Mouse (Mus musculus) embryonic facial prominence, embryonic 13.5 days (tissue): ENCODE data around the gene Psmc5. TPM values are rescaled to one million over a fixed set of nuclear protein-coding genes. Genes with fewer than 3 reads are reported as not detected.
A peak's percentile ranks its signal among the peaks of the same experiment; 100 is the strongest.

Source experiments
- ATAC-seq: fragments of 200-750 bp; cut with Nextera tagmentation; 2 replicates; pipeline ENCODE4 v1.8.0; 2017; ENCODE audit warnings: low read depth; ENCODE audit not compliant: insufficient number of reproducible peaks, insufficient read depth, low FRiP score, low TSS enrichment
- H3K27ac ChIP-seq: fragments of 300-500 bp; sonication (generic); 2 replicates; pipeline ENCODE4 v1.5.1; 2015; ENCODE audit warnings: moderate library complexity, mild to moderate bottlenecking, inconsistent platforms
- H3K27me3 ChIP-seq: fragments of 300-500 bp; sonication (generic); 2 replicates; pipeline ENCODE4 v1.6.1; 2015; ENCODE audit warnings: mild to moderate bottlenecking, inconsistent platforms
- H3K36me3 ChIP-seq: fragments of 300-500 bp; sonication (generic); 2 replicates; pipeline ENCODE4 v1.6.1; 2015; ENCODE audit warnings: mild to moderate bottlenecking, inconsistent platforms
- H3K4me1 ChIP-seq: fragments of 300-500 bp; sonication (generic); 2 replicates; pipeline ENCODE4 v1.6.1; 2015; ENCODE audit warnings: inconsistent platforms
- H3K4me2 ChIP-seq: fragments of 300-500 bp; sonication (generic); 2 replicates; pipeline ENCODE4 v1.6.1; 2015; ENCODE audit warnings: moderate library complexity, mild to moderate bottlenecking, inconsistent platforms
- H3K4me3 ChIP-seq: fragments of 300-500 bp; sonication (generic); 2 replicates; pipeline ENCODE4 v1.5.1; 2015; ENCODE audit warnings: mild to moderate bottlenecking, inconsistent platforms
- H3K9ac ChIP-seq: fragments of 300-500 bp; sonication (generic); 2 replicates; pipeline ENCODE4 v1.6.1; 2015; ENCODE audit warnings: mild to moderate bottlenecking, inconsistent platforms
- H3K9me3 ChIP-seq: fragments of 300-500 bp; sonication (generic); 2 replicates; pipeline ENCODE4 v1.6.1; 2016; ENCODE audit warnings: inconsistent platforms
- WGBS: fragments of 180-500 bp; shearing (Covaris S2); methylation state at CpG from one replicate; pipeline ENCODE4 v1.1.7; 2015; ENCODE audit warnings: mixed read lengths; 5-methylcytosine and 5-hydroxymethylcytosine counted together
- polyA plus RNA-seq: library from polyadenylated mRNA; unstranded; fragments of >200 nt; fragmentation: Nextera tagmentation; extraction: Ambion mirVana; gene quantifications from 2 replicates; pipeline ENCODE4 v1.2.1, GENCODE M21; 2015

Gene Psmc5
- polyA plus RNA-seq, 1 experiment from 2014 or later: 310 TPM

- no peak for ATAC-seq
- peak overlapping the region; percentile 97 for H3K27ac ChIP-seq
- peaks cover 61% of the 10 kb centered on the region for H3K4me1 ChIP-seq
Observed at GRCm38 (mm10) chr11:106271131-106271793, 15.3 kb downstream of the Psmc5 start.

GRCm38 (mm10) chr11:106271794-106272643 is 16.1 kb downstream of the Psmc5 start:
- ATAC-seq: peak; percentile 16; the same call in 1 of the 2 replicates
- Histone ChIP-seq H3K4me2 (peak overlapping the region; percentile 91), H3K9ac (peak overlapping the region; percentile 99), H3K36me3 (peaks cover 9% of the 10 kb centered on the region), H3K9me3 (no peaks in the 10 kb centered on the region), H3K4me3 (peak overlapping the region; percentile 99), H3K27ac (peak overlapping the region; percentile 97), H3K4me1 (peaks cover 66% of the 10 kb centered on the region), H3K27me3 (no peaks in the 10 kb centered on the region)
- WGBS: under 1% methylated on average over 41 of the region's 41 CpGs

More at GRCm38 (mm10) chr11:106271131-106271793, 15.3 kb downstream of the Psmc5 start:
- WGBS: 27% methylated on average over 5 of the region's 5 CpGs
- H3K9ac ChIP-seq: peak overlapping the region; percentile 99
- H3K4me3 ChIP-seq: peak overlapping the region; percentile 99
- no peaks in the 10 kb centered on the region for H3K27me3 ChIP-seq
- peak overlapping the region; percentile 91 for H3K4me2 ChIP-seq
- peaks cover 16% of the 10 kb centered on the region for H3K36me3 ChIP-seq
- no peaks in the 10 kb centered on the region for H3K9me3 ChIP-seq

GRCm38 (mm10) chr11:106272644-106273310 is 16.8 kb downstream of the Psmc5 start, which contains the start of gene Smarcd2:
Gene Smarcd2 (minus strand): TSS chr11:106272972.
- ATAC-seq: peak; percentile 88
- Histone ChIP-seq H3K9ac (peak within 1 kb of the TSS; percentile 99), H3K27ac (peak within 1 kb of the TSS; percentile 97), H3K36me3 (peaks cover 1% of the 10 kb centered on the region; the same call in 1 of the 2 replicates), H3K27me3 (no peaks in the 10 kb centered on the region), H3K4me3 (peak within 1 kb of the TSS; percentile 99), H3K9me3 (no peaks in the 10 kb centered on the region), H3K4me1 (peaks cover 60% of the 10 kb centered on the region), H3K4me2 (peak within 1 kb of the TSS; percentile 91)
- under 1% methylated on average over 72 of the region's 72 CpGs for WGBS

GRCm38 (mm10) chr11:106273311-106273684 is 17.3 kb downstream of the Psmc5 start:
- WGBS: 12% methylated on average over 16 of the region's 16 CpGs
- Histone ChIP-seq H3K27ac (peak overlapping the region; percentile 87), H3K4me1 (peaks cover 54% of the 10 kb centered on the region), H3K9ac (peak overlapping the region; percentile 99), H3K4me3 (peak overlapping the region; percentile 99), H3K36me3 (no peaks in the 10 kb centered on the region), H3K27me3 (no peaks in the 10 kb centered on the region), H3K9me3 (no peaks in the 10 kb centered on the region), H3K4me2 (peak overlapping the region; percentile 91)
- no peak for ATAC-seq

GRCm38 (mm10) chr11:106273811-106274210 is 17.9 kb downstream of the Psmc5 start:
- H3K36me3 ChIP-seq: no peaks in the 10 kb centered on the region
- WGBS: 91% methylated on average over 6 of the region's 6 CpGs
- H3K27me3 ChIP-seq: no peaks in the 10 kb centered on the region
- H3K4me3 ChIP-seq: no peak overlapping the region
- peak overlapping the region; percentile 87; the same call in 1 of the 2 replicates for H3K27ac ChIP-seq
- H3K9me3 ChIP-seq: no peaks in the 10 kb centered on the region
- peak overlapping the region; percentile 91 for H3K4me2 ChIP-seq
- ATAC-seq: no peak
- H3K4me1 ChIP-seq: peaks cover 49% of the 10 kb centered on the region
- H3K9ac ChIP-seq: no peak overlapping the region

- H3K4me3 ChIP-seq: no peak overlapping the region
- 70% methylated on average over 1 of the region's 1 CpGs for WGBS
- ATAC-seq: no peak
- H3K27ac ChIP-seq: peak overlapping the region; percentile 87
- H3K4me2 ChIP-seq: no peak overlapping the region
- no peaks in the 10 kb centered on the region for H3K9me3 ChIP-seq
- no peak overlapping the region for H3K9ac ChIP-seq
- H3K36me3 ChIP-seq: no peaks in the 10 kb centered on the region
- no peaks in the 10 kb centered on the region for H3K27me3 ChIP-seq
- H3K4me1 ChIP-seq: peaks cover 44% of the 10 kb centered on the region
Observed at GRCm38 (mm10) chr11:106274374-106274773, 18.4 kb downstream of the Psmc5 start.

- Histone ChIP-seq H3K9me3 (no peaks in the 10 kb centered on the region), H3K27ac (peak overlapping the region; percentile 87), H3K27me3 (no peaks in the 10 kb centered on the region), H3K4me2 (peak overlapping the region; percentile 20; the same call in 1 of the 2 replicates), H3K4me3 (no peak overlapping the region), H3K36me3 (no peaks in the 10 kb centered on the region), H3K4me1 (peaks cover 40% of the 10 kb centered on the region), H3K9ac (no peak overlapping the region)
- no peak for ATAC-seq
- 54% methylated on average over 7 of the region's 7 CpGs for WGBS
Observed at GRCm38 (mm10) chr11:106274971-106275411, 19.0 kb downstream of the Psmc5 start.

- peaks cover 26% of the 10 kb centered on the region for H3K4me1 ChIP-seq
- no peaks in the 10 kb centered on the region for H3K36me3 ChIP-seq
- no peak for ATAC-seq
- H3K27me3 ChIP-seq: no peaks in the 10 kb centered on the region
- peak within 1 kb of the TSS; percentile 29 for H3K4me3 ChIP-seq
- 0 out of 2 replicates have a peak within 1 kb of the TSS, but pooled peaks have one; percentile 12 for H3K27ac ChIP-seq
- H3K9ac ChIP-seq: 0 out of 2 replicates have a peak within 1 kb of the TSS, but pooled peaks have one; percentile 28
- whole genome bisulfite sequencing: 6% methylated on average over 25 of the region's 25 CpGs
- peak within 1 kb of the TSS; percentile 59 for H3K4me2 ChIP-seq
- no peaks in the 10 kb centered on the region for H3K9me3 ChIP-seq
Observed at GRCm38 (mm10) chr11:106276454-106276853, 20.5 kb downstream of the Psmc5 start, which contains the start of gene Tcam1. Gene Tcam1 (plus strand): TSS chr11:106276672.

GRCm38 (mm10) chr11:106282452-106282851 is 26.5 kb downstream of the Psmc5 start:
- H3K4me3 ChIP-seq: no peak overlapping the region
- WGBS: 85% methylated on average over 6 of the region's 6 CpGs
- no peak overlapping the region for H3K9ac ChIP-seq
- H3K27ac ChIP-seq: no peak overlapping the region
- H3K9me3 ChIP-seq: no peaks in the 10 kb centered on the region
- H3K36me3 ChIP-seq: no peaks in the 10 kb centered on the region
- peaks cover 15% of the 10 kb centered on the region for H3K4me1 ChIP-seq
- H3K4me2 ChIP-seq: no peak overlapping the region
- ATAC-seq: no peak
- no peaks in the 10 kb centered on the region for H3K27me3 ChIP-seq

- Histone ChIP-seq H3K27me3 (no peaks in the 10 kb centered on the region), H3K36me3 (no peaks in the 10 kb centered on the region), H3K27ac (no peak overlapping the region), H3K4me2 (no peak overlapping the region), H3K9me3 (no peaks in the 10 kb centered on the region), H3K4me3 (no peak overlapping the region), H3K4me1 (peaks cover 19% of the 10 kb centered on the region), H3K9ac (no peak overlapping the region)
- 74% methylated on average over 4 of the region's 4 CpGs for WGBS
- ATAC-seq: no peak
Observed at GRCm38 (mm10) chr11:106283371-106283770, 27.4 kb downstream of the Psmc5 start.

GRCm38 (mm10) chr11:106284126-106284525 is 28.2 kb downstream of the Psmc5 start:
- no peak overlapping the region for H3K27ac ChIP-seq
- H3K27me3 ChIP-seq: no peaks in the 10 kb centered on the region
- WGBS: 73% methylated on average over 8 of the region's 8 CpGs
- no peak for ATAC-seq
- H3K36me3 ChIP-seq: no peaks in the 10 kb centered on the region
- H3K9me3 ChIP-seq: no peaks in the 10 kb centered on the region
- no peak overlapping the region for H3K4me2 ChIP-seq
- peaks cover 19% of the 10 kb centered on the region for H3K4me1 ChIP-seq
- no peak overlapping the region for H3K9ac ChIP-seq
- no peak overlapping the region for H3K4me3 ChIP-seq
